Mouse (Mus musculus): Measurements from ENCODE around the gene Acad9.

Gene Acad9

DNA sequence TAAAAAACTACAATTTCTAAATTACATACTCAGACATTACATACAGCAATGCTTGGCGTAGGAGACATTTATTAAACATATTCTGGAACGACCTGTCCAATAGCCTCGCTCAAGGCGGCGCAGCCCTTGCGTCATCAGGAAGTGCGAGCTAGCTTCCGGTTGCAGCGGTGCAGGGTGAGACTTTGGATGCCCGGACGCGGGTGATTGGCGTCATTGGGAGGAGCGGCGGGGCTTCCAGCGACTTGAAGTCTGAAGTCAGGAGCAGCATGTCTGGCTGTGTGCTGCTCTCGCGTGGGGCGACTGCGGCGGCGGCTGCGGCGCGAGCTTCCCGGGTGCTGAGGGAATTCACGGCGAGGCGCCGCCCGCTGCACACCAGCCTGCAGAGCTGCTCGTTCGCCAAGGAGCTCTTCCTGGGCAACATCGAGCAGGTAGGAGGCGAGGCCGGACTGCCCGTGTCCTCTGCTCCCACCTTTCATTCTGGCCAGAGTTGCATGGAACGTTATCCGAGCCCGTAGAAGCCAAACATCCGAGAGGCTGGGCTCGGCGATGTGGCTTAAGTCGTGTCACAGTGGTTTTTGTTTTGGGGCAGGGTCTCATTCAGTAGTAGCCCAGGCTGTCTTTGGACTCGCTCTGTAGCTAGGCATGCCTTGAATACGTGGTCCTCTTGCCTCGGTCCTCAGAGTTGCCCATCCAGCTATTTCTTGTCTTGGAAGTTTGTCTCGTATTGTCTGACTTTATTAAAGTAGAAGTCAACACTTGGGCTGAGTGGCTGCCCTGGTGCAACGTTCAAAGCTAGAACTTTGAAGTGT, at the start of gene Acad9:
Gene Acad9 (plus strand): TSS at position 137 of the 809 bp plus-strand sequence.
- peak; percentile 95 for DNase-seq (ENCODE audit: low read depth, low spot score)

DNA sequence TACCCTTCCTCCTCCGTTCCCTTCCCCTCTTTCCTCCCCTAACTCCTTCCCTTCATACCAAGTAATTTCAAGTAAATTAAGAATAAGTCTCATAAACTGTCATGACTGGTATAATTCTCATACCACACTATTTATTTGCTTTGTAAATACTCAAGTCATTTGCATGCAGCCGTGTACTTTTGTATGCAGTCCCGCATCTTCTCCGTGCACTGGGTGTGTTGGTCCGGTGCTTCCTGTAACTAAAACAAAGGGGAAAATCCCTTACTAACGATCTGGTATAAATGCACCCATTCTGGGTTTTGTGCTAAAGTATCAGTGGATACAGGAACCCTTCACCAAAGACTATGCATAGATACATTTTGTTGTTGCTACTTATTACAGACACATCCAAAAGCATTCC, 40.0 kb upstream of the Acad9 start:
- no peak for DNase-seq (ENCODE audit: low read depth, low spot score)

- no peak for DNase-seq (ENCODE audit: low read depth, low spot score)
These were observed 35.8 kb upstream of the Acad9 start for GRCm38 (mm10) chr3:36029993-36030392.

DNA sequence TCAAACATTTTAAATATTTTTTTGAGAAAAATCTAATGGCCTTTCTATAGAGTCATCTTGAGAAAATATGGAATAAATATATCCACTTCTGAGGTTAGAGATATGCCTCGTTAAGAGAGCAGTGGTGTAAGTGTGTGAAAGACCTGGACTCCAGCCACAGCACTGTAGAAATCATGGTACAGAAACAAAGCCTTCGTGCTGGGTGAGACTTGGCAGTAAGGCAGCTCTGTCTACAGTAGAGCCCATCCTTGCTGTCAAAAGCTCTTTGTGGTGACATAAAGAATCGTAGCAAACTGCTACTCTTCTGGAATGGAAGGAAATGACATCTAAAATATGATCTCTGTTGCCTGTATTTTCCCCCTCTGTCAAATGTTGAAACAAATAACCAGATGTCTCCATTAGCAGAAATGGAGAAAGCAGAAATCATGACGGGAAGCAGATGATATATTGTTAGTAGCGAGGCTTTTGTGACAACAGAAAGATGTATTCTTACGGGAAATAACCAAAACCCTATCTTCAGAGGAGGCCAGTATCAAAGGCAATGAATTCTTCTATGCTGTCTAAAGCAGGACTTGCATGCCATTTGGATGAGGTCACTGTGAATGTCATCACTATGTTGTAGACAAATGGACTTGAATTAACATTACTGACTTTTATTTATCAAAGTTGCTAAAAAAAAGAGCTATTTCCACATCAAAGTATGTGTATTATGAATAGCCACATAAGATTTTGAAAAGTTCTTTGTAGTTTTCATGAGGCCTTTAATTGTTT, 33.9 kb upstream of the Acad9 start:
- DNase-seq (ENCODE audit: low read depth, low spot score): no peak

GRCm38 (mm10) chr3:36044520-36044919, 21.3 kb upstream of the Acad9 start:
- DNase-seq (ENCODE audit: low read depth, low spot score): no peak

DNA sequence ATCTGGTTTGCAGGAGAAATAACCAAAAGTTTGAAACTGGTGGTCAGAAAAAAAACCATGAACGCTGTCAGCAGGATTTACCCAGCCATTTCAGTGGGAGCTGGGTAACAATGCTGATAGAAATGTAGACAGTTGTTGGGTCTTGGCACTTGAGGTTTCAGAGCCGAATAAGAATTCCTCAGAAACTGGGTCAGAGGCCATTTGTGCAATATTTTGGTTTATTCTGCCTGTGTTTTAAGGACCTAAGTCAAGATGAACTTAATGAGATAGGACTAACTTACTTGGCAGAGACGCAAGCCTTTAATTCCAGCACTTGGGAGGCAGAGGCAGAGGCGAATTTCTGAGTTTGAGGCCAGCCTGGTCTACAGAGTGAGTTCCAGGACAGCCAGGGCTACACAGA, 20.7 kb upstream of the Acad9 start:
- DNase-seq (ENCODE audit: low read depth, low spot score): no peak

DNA sequence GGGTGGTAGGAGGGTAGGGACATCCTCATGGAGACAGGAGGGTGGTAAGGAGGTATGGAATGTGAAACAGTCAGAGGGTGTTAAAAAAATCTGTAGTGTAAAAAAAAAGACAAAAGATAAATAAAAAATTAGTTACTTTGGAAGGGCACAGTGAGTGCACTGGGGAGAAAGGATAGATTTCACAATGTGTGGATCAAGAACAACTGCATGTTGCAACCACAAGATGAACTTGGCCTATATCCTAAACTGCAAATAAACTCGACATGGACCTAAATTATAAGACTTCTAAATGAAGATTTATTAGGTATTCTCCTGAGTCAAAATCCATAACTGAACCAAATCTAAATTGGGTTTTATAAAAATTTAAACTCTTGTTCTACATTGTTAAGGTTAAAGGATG, 16.7 kb upstream of the Acad9 start:
- DNase-seq (ENCODE audit: low read depth, low spot score): no peak

DNA sequence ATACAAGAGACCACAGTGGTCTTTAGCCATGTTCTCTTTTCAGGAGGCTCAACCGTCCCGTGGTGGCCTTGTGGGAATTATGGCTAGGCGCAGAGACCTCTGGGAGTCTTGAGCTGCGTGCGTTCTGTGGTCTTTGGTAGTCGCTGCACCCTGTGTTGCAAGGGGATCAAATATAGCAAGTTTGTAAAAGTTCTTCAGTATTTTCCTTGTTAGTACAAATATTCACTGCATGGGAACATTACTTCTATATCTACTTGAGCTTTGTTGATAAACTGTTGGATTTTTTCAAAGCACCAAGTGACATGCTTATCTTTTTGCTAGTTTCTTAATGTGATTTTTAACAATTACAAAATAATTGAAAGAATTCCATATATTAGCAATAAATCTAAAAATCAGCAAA, 12.3 kb upstream of the Acad9 start, which contains the start of gene Ccdc144b:
Gene Ccdc144b (minus strand): TSS at position 101 of the 400 bp plus-strand sequence.
- no peak for DNase-seq (ENCODE audit: low read depth, low spot score)

DNA sequence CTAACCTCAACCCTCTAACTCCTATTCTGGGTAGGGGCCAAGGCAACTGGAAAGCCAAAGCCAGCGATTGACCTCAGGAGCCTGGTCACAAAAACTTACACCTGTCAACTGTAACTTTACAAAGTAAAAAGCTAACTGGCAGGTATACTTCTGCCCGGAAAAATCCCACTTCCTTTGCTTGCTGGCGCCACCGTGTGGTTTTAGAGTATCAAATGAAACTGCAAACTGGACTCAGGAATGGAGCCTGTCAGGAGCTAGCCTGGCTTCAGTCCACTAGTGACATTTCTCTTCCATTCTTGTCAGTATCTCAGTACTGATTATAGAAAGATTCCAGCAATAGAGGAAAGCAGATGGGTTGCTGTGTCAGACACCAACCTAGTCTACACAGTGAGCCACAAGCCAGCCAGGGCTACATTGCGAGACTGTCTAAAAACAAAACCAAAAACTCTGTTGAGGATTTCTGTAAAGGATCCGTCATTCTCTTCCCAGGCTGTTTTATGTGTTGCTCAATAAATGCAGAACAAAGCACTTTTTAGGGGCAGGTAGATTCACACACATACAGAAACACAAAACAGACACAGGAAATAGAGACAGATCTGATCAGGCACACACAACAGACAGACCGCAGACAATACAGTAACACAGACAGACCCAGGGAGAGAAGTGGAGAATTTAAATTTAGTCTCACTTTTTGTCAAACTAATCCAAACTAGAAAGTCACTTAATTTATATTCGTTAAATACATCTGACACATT, 5.5 kb upstream of the Acad9 start:
- peak; percentile 63 for DNase-seq (ENCODE audit: low read depth, low spot score)

- no peak for DNase-seq (ENCODE audit: low read depth, low spot score)
These were observed 1.2 kb upstream of the Acad9 start for GRCm38 (mm10) chr3:36064592-36065061.

DNA sequence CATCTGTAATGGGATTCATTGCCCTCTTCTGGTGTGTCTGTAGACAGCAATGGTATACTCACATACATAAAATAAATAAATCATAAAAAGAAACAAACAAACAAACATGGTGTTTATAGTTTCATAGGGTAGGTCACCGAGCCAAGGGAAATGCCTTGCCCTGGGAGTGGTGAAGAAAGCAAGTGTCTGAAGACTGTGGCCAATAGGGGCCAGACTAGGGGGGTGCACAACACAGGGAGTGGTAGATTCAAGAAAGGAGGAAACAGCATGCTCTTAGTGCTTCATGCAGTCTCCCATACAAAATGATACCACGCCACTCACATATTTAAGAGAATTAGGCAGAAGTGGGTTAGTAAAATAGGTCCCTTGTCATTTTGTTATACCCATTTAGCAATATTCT, 613 bp upstream of the Acad9 start:
- peak; percentile 10 for DNase-seq (ENCODE audit: low read depth, low spot score)

- DNase-seq (ENCODE audit: low read depth, low spot score): no peak
These were observed 2.0 kb downstream of the Acad9 start for GRCm38 (mm10) chr3:36067731-36068130.

DNA sequence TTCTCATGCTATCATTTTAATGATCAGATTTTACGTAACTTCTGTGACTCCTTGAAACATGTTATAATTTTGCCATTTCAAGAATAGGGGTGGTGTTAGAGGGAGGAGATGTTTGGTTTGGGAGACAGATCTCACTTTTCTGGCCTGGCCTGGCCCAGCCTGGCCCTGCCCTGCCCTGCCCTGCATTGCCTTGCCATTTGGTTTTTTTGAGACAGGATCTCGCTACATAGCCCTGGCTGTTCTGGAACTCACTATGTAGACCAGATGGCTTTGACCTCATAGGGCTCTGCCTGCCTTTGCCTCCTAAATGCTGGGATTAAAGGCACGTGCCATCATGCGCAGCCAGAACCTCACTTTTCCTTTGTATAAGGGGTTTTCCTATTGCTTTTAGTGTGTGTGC, 4.7 kb downstream of the Acad9 start:
- no peak for DNase-seq (ENCODE audit: low read depth, low spot score)

DNA sequence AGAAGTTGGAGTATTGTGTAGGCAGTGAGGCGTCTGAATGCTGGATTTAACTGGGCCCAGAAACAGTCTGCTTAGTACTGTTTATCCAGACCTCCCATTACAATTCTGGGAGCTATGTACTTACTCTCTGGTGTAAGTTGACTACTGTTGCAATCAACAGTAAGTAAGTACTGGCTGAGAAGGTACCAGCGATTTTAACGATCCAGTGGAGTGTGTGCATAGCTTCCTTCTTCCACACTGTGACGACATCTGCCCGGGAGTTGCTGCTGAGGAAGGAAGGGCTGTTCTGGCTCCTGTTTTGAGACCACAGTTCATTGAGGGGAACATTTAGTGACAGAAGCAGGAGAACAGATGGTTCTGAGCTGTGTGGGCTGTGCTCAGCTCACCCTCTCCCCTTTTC, 5.3 kb downstream of the Acad9 start:
- no peak for DNase-seq (ENCODE audit: low read depth, low spot score)

- DNase-seq (ENCODE audit: low read depth, low spot score): no peak
These were observed 8.5 kb downstream of the Acad9 start for GRCm38 (mm10) chr3:36074231-36074630.

GRCm38 (mm10) chr3:36075466-36075865, 9.7 kb downstream of the Acad9 start:
- DNase-seq (ENCODE audit: low read depth, low spot score): no peak

GRCm38 (mm10) chr3:36077386-36077785, 11.6 kb downstream of the Acad9 start:
- DNase-seq (ENCODE audit: low read depth, low spot score): no peak

GRCm38 (mm10) chr3:36079886-36080285, 14.1 kb downstream of the Acad9 start:
- no peak for DNase-seq (ENCODE audit: low read depth, low spot score)

- no peak for DNase-seq (ENCODE audit: low read depth, low spot score)
These were observed 15.0 kb downstream of the Acad9 start for GRCm38 (mm10) chr3:36080741-36081140.

GRCm38 (mm10) chr3:36082843-36083242, 17.1 kb downstream of the Acad9 start:
- no peak for DNase-seq (ENCODE audit: low read depth, low spot score)

DNA sequence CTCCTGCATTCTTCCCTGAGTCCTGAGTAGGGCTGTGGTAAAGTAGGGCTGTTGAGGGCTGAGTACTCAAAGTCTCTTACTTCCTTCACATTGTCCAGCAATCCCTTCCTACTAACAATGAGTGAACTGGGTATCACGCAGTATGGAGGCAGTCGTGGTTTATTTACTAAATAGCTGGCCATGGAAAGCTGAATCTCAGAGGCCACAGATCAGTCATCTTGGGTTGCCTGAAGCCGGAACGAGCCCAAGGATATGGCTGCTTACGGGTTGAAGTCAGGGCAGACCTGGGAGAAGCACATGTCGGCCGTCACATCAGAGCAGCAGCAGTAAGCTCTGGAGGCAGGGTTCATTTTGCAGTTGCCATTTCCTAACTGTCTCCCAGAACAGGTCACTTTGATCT, 17.6 kb downstream of the Acad9 start:
- DNase-seq (ENCODE audit: low read depth, low spot score): no peak

DNA sequence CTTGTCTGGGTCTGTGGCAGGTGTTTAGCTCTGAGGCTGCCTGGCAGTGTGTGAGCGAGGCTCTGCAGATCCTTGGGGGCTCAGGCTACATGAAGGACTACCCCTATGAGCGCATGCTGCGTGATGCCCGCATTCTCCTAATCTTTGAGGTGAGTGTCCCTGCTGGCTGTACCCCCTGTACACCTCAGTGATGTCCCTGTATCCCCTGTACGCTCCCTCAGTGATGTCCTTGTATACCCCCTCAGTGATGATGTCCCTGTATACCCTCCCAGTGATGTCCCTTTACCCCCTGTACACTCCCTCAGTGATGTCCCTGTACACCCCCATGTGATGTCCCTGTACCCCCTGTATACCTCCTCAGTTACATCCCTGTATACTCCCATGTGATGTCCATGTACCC, 19.6 kb downstream of the Acad9 start:
- DNase-seq (ENCODE audit: low read depth, low spot score): no peak
